Mouse (Mus musculus): ENCODE results near the gene Tenm4. TPM values are rescaled to one million over a fixed set of nuclear protein-coding genes. Genes with fewer than 3 reads are reported as not detected.

Tenm4 gene
- total and polyA plus RNA-seq, 3 experiments = 0.04 to 0.38 TPM; not detected in 1

DNA sequence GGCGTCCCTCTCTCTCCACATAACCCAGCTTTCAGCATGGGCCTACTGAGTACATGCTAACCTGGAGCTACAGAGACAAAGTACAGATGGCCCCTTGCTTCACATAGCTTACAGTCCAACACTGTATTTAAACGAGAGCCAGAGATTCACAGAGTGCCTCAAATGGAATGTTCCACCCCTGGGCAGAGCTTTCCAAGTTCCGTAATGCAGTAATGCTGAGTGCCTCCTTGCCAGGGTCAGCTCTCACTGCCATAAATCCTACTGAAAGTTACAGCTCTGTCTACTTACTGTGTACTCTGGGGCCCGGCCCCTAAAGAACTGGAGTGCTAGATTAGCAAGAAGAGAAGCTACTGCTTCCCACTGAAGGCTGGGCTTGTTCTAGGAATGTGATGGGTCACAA, 23.6 kb upstream of the Tenm4 start:
- Histone ChIP-seq H3K4me1 (ENCODE audit: insufficient read depth, low read depth, low read length) (no peaks in the 10 kb centered on the region), H3K36me3 (replicated peaks) (no peaks in the 10 kb centered on the region), H3K9me3 (replicated peaks) (peaks cover 47% of the 10 kb centered on the region), H3K4me3 (ENCODE audit: low read depth, low read length) (no peak overlapping the region), H3K27me3 (ENCODE audit: insufficient read depth, low read length) (no peaks in the 10 kb centered on the region)
- TF ChIP-seq CTCF (IDR thresholded peaks at IDR 0.05; ENCODE audit: low read depth, low read length) = no peak
- no peak for TF ChIP-seq POLR2AphosphoS5 (IDR thresholded peaks at IDR 0.05; ENCODE audit: insufficient replicate concordance, low read depth, low read length)
- TF ChIP-seq GATA1 (IDR thresholded peaks at IDR 0.05; ENCODE audit: borderline replicate concordance, low read length) = no peak
- TF ChIP-seq TAL1 (conservative IDR thresholded peaks at IDR 0.05; ENCODE audit: low read depth, low read length) = no peak
- TF ChIP-seq GATA2 (IDR thresholded peaks at IDR 0.05; ENCODE audit: borderline replicate concordance, low read depth, low read length) = no peak
- no peak for ATAC-seq (ENCODE audit: extremely low read depth, insufficient number of reproducible peaks, low FRiP score, poor library complexity, severe bottlenecking)
- no peak for DNase-seq (ENCODE audit: low spot score)

DNA sequence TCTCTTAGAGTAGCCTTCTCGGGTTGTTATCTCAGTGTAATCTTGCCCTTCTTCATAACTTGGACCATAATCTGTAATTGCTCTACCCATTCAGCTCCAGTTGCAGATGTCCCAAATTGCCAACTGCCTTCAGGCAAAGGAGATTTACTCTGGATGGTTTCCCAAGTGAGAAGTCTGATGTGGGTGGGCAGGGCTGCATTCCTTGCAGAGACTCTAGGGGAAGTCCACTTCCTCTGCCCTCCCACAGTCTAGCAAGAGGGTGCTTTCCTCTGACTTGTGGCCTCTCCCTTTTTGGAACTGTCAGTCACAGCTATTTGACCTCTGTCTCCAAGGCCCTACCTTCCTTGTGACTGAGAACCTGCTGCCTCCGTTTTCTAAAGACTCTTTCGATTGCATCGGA, 22.9 kb upstream of the Tenm4 start:
- Histone ChIP-seq H3K9me3 (replicated peaks) (peaks cover 47% of the 10 kb centered on the region), H3K36me3 (replicated peaks) (no peaks in the 10 kb centered on the region), H3K4me1 (ENCODE audit: insufficient read depth, low read depth, low read length) (no peaks in the 10 kb centered on the region), H3K27me3 (ENCODE audit: insufficient read depth, low read length) (no peaks in the 10 kb centered on the region), H3K4me3 (ENCODE audit: low read depth, low read length) (no peak overlapping the region)
- ATAC-seq (ENCODE audit: extremely low read depth, insufficient number of reproducible peaks, low FRiP score, poor library complexity, severe bottlenecking) = no peak
- no peak for TF ChIP-seq GATA1 (IDR thresholded peaks at IDR 0.05; ENCODE audit: borderline replicate concordance, low read length)
- no peak for TF ChIP-seq CTCF (IDR thresholded peaks at IDR 0.05; ENCODE audit: low read depth, low read length)
- no peak for DNase-seq (ENCODE audit: low spot score)

DNA sequence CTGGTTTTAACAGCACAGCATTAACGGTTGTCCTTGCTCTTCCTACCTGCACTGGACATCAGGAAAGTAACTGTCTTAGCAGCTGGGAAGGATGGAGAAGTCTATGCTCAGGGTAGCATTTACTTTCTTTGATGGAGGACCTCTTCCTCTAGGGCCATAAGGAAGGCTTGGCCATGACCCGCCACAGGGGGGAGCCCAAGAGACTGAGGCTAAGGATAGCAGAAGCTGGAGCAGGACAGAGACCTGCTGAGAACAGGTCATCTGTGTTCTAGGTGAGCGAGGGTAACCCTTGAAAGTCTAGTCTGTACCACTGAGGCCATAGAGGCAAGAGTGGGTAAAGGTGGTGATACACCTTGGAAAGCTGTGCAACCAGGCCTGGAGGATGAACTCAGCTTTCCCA, 19.8 kb upstream of the Tenm4 start:
- Histone ChIP-seq H3K27me3 (ENCODE audit: insufficient read depth, low read length) (no peaks in the 10 kb centered on the region), H3K9me3 (replicated peaks) (peaks cover 35% of the 10 kb centered on the region), H3K4me3 (ENCODE audit: low read depth, low read length) (no peak overlapping the region), H3K4me1 (ENCODE audit: insufficient read depth, low read depth, low read length) (no peaks in the 10 kb centered on the region), H3K36me3 (replicated peaks) (no peaks in the 10 kb centered on the region)
- DNase-seq (ENCODE audit: low spot score) (no peak), ATAC-seq (ENCODE audit: extremely low read depth, insufficient number of reproducible peaks, low FRiP score, poor library complexity, severe bottlenecking) (no peak)
- no peak for TF ChIP-seq POLR2AphosphoS5 (IDR thresholded peaks at IDR 0.05; ENCODE audit: insufficient replicate concordance, low read depth, low read length)
- TF ChIP-seq GATA1 (IDR thresholded peaks at IDR 0.05; ENCODE audit: borderline replicate concordance, low read length) = no peak
- no peak for TF ChIP-seq TAL1 (conservative IDR thresholded peaks at IDR 0.05; ENCODE audit: low read depth, low read length)
- TF ChIP-seq CTCF (IDR thresholded peaks at IDR 0.05; ENCODE audit: low read depth, low read length) = no peak

DNA sequence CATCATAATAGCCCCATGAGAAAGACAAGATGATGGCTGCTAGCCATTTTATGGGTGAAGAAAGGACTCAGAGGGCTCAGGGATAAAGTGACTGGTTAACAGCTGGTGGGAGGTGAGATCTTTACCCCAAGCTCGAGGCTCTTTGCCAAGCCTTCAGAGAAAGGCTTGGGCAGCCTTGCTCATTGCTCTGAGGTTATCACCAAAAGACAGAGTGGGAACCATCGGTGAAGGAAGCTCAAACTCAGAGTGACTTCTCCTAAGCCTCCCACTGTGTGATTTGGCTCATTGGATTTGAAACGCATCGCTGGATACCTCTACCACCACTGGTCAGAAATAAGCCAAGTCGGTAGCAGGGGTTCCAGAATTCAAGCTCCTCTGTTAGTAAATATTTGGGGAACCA, 19.1 kb upstream of the Tenm4 start:
- peaks cover 37% of the 10 kb centered on the region for H3K9me3 ChIP-seq (replicated peaks)
- TF ChIP-seq CTCF (IDR thresholded peaks at IDR 0.05; ENCODE audit: low read depth, low read length) (no peak), GATA1 (IDR thresholded peaks at IDR 0.05; ENCODE audit: borderline replicate concordance, low read length) (no peak), POLR2AphosphoS5 (IDR thresholded peaks at IDR 0.05; ENCODE audit: insufficient replicate concordance, low read depth, low read length) (no peak), GATA2 (IDR thresholded peaks at IDR 0.05; ENCODE audit: borderline replicate concordance, low read depth, low read length) (no peak), TAL1 (conservative IDR thresholded peaks at IDR 0.05; ENCODE audit: low read depth, low read length) (no peak)
- no peaks in the 10 kb centered on the region for H3K27me3 ChIP-seq (ENCODE audit: insufficient read depth, low read length)
- H3K4me3 ChIP-seq (ENCODE audit: low read depth, low read length) = no peak overlapping the region
- DNase-seq (ENCODE audit: low spot score) (no peak), ATAC-seq (ENCODE audit: extremely low read depth, insufficient number of reproducible peaks, low FRiP score, poor library complexity, severe bottlenecking) (no peak)
- H3K36me3 ChIP-seq (replicated peaks) = no peaks in the 10 kb centered on the region
- H3K4me1 ChIP-seq (ENCODE audit: insufficient read depth, low read depth, low read length) = no peaks in the 10 kb centered on the region

DNA sequence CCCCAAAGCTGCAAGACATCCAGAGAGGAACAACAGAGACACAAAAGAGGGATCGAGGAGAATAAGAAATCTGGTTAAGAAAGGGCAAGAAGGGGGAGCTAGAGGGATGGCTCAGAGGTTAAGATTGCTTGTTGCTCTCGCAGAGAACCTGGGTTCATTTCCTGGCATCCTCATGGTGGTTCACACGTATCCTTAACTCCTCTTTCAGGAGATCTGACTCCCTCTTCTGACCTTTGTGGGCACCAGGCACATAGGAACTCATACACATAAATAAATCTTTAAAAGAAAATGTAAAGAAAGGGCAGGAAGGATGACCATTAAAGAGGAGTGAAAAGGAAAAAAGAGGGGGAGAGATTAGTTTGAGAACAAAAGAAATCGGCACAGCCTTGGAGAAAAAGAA, 18.6 kb upstream of the Tenm4 start:
- no peak for ATAC-seq (ENCODE audit: extremely low read depth, insufficient number of reproducible peaks, low FRiP score, poor library complexity, severe bottlenecking)

DNA sequence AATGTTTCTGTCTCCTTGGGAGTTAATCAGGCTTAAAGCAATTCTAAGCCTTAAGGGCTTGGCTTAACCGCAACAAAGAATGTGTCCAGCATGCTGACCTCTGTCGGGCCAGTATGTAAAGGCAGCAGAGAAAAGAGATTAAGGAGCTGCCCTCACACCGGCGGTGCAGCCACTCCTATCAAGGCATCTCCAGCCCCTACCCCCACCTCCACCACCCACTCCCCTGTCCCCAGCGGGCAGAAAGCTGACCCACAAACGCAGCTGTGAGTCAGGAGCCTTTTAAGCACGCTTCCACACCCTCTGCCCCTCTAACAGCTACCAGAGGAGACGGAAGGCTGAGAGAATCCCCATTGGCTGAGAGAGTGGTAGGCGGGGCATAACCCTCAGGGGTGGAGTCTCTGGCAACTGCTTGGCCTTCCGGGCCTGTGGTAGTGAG, 18.1 kb upstream of the Tenm4 start:
- no peak for ATAC-seq (ENCODE audit: extremely low read depth, insufficient number of reproducible peaks, low FRiP score, poor library complexity, severe bottlenecking)
- no peak for TF ChIP-seq GATA2 (IDR thresholded peaks at IDR 0.05; ENCODE audit: borderline replicate concordance, low read depth, low read length)
- no peak for TF ChIP-seq TAL1 (conservative IDR thresholded peaks at IDR 0.05; ENCODE audit: low read depth, low read length)
- TF ChIP-seq GATA1 (IDR thresholded peaks at IDR 0.05; ENCODE audit: borderline replicate concordance, low read length) = no peak
- no peak for TF ChIP-seq CTCF (IDR thresholded peaks at IDR 0.05; ENCODE audit: low read depth, low read length)
- TF ChIP-seq POLR2AphosphoS5 (IDR thresholded peaks at IDR 0.05; ENCODE audit: insufficient replicate concordance, low read depth, low read length) = no peak
- no peak for DNase-seq (ENCODE audit: low spot score)
- Histone ChIP-seq H3K36me3 (replicated peaks) (no peaks in the 10 kb centered on the region), H3K9me3 (replicated peaks) (peaks cover 37% of the 10 kb centered on the region), H3K4me3 (ENCODE audit: low read depth, low read length) (no peak overlapping the region), H3K27me3 (ENCODE audit: insufficient read depth, low read length) (no peaks in the 10 kb centered on the region), H3K4me1 (ENCODE audit: insufficient read depth, low read depth, low read length) (no peaks in the 10 kb centered on the region)

More for the DNA sequence above, 18.6 kb upstream of the Tenm4 start:
- H3K9me3 ChIP-seq (replicated peaks) = peaks cover 37% of the 10 kb centered on the region
- DNase-seq (ENCODE audit: low spot score) = no peak
- no peak overlapping the region for H3K4me3 ChIP-seq (ENCODE audit: low read depth, low read length)
- TF ChIP-seq POLR2AphosphoS5 (IDR thresholded peaks at IDR 0.05; ENCODE audit: insufficient replicate concordance, low read depth, low read length) (no peak), GATA2 (IDR thresholded peaks at IDR 0.05; ENCODE audit: borderline replicate concordance, low read depth, low read length) (no peak), GATA1 (IDR thresholded peaks at IDR 0.05; ENCODE audit: borderline replicate concordance, low read length) (no peak), CTCF (IDR thresholded peaks at IDR 0.05; ENCODE audit: low read depth, low read length) (no peak), TAL1 (conservative IDR thresholded peaks at IDR 0.05; ENCODE audit: low read depth, low read length) (no peak)
- H3K27me3 ChIP-seq (ENCODE audit: insufficient read depth, low read length) = no peaks in the 10 kb centered on the region
- no peaks in the 10 kb centered on the region for H3K36me3 ChIP-seq (replicated peaks)
- no peaks in the 10 kb centered on the region for H3K4me1 ChIP-seq (ENCODE audit: insufficient read depth, low read depth, low read length)

DNA sequence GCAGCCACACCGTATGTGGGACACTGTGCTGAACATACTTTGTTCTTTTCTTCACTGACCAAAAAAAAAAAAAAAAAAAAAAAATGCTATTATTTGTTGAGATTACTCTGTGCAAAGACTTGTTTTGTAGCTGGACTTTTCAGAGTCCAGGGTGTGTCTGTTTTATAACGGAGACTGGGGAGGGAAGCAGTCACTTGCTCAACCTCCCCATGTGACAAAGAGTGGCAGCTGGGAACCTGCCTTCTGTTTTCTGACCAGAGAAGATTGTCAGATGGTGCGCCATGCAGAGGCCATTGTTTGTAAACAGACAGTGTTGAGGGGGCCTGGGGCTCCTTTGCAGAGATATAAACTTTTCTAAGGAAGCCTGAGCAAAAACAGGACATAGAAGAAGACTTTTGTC, 17.0 kb upstream of the Tenm4 start:
- no peaks in the 10 kb centered on the region for H3K27me3 ChIP-seq (ENCODE audit: insufficient read depth, low read length)
- H3K4me3 ChIP-seq (ENCODE audit: low read depth, low read length) = no peak overlapping the region
- no peaks in the 10 kb centered on the region for H3K4me1 ChIP-seq (ENCODE audit: insufficient read depth, low read depth, low read length)
- H3K36me3 ChIP-seq (replicated peaks) = no peaks in the 10 kb centered on the region
- DNase-seq (ENCODE audit: low spot score) (no peak), ATAC-seq (ENCODE audit: extremely low read depth, insufficient number of reproducible peaks, low FRiP score, poor library complexity, severe bottlenecking) (no peak)
- peaks cover 37% of the 10 kb centered on the region for H3K9me3 ChIP-seq (replicated peaks)
- no peak for TF ChIP-seq GATA2 (IDR thresholded peaks at IDR 0.05; ENCODE audit: borderline replicate concordance, low read depth, low read length)
- TF ChIP-seq TAL1 (conservative IDR thresholded peaks at IDR 0.05; ENCODE audit: low read depth, low read length) = no peak
- no peak for TF ChIP-seq GATA1 (IDR thresholded peaks at IDR 0.05; ENCODE audit: borderline replicate concordance, low read length)
- no peak for TF ChIP-seq CTCF (IDR thresholded peaks at IDR 0.05; ENCODE audit: low read depth, low read length)
- TF ChIP-seq POLR2AphosphoS5 (IDR thresholded peaks at IDR 0.05; ENCODE audit: insufficient replicate concordance, low read depth, low read length) = no peak

All from G1E (cell line).